Mouse (Mus musculus) megakaryocyte, embryonic 14.5 days (primary cell): ENCODE results near the gene Slc39a1. TPM values are rescaled to one million over a fixed set of nuclear protein-coding genes. Genes with fewer than 3 reads are reported as not detected.
"Not testable (repeated sequence)": the region's sequence is repeated elsewhere in the genome, so short reads cannot be mapped to it uniquely, and the experiment has no call there.

ENCODE experiments used
- H3K27me3 ChIP-seq: replicated peaks from 2 replicates; pipeline ENCODE3; 2012; ENCODE audit warnings: inconsistent platforms
- H3K36me3 ChIP-seq: replicated peaks from 2 replicates; pipeline ENCODE3; 2012; ENCODE audit warnings: low read length, inconsistent platforms, mixed read lengths
- H3K4me1 ChIP-seq: 2 replicates; pipeline ENCODE4 v1.6.1; 2012; ENCODE audit warnings: inconsistent platforms
- H3K4me3 ChIP-seq: replicated peaks from 2 replicates; pipeline ENCODE3; 2012; ENCODE audit warnings: moderate library complexity, mild to moderate bottlenecking, inconsistent platforms
- H3K9me3 ChIP-seq: 2 replicates; pipeline ENCODE4 v1.6.1; 2012; ENCODE audit warnings: inconsistent platforms
- FLI1 ChIP-seq: IDR thresholded peaks from 2 replicates; pipeline ENCODE4 v1.6.1; 2012; ENCODE audit warnings: low read length, inconsistent platforms, mixed read lengths
- GATA1 ChIP-seq: IDR thresholded peaks from 3 replicates; pipeline ENCODE4 v1.6.1; 2012; ENCODE audit warnings: mixed read lengths, low read length, inconsistent platforms, borderline replicate concordance
- polyA plus RNA-seq: library from polyadenylated mRNA; stranded (reverse); fragments of >175 nt; gene quantifications from 2 replicates; pipeline ENCODE4 v1.2.3, GENCODE M21; 2012; ENCODE audit warnings: low replicate concordance; ENCODE audit not compliant: insufficient read depth

Slc39a1 gene
- polyA plus RNA-seq, 1 experiment, result 22.8 TPM

DNA sequence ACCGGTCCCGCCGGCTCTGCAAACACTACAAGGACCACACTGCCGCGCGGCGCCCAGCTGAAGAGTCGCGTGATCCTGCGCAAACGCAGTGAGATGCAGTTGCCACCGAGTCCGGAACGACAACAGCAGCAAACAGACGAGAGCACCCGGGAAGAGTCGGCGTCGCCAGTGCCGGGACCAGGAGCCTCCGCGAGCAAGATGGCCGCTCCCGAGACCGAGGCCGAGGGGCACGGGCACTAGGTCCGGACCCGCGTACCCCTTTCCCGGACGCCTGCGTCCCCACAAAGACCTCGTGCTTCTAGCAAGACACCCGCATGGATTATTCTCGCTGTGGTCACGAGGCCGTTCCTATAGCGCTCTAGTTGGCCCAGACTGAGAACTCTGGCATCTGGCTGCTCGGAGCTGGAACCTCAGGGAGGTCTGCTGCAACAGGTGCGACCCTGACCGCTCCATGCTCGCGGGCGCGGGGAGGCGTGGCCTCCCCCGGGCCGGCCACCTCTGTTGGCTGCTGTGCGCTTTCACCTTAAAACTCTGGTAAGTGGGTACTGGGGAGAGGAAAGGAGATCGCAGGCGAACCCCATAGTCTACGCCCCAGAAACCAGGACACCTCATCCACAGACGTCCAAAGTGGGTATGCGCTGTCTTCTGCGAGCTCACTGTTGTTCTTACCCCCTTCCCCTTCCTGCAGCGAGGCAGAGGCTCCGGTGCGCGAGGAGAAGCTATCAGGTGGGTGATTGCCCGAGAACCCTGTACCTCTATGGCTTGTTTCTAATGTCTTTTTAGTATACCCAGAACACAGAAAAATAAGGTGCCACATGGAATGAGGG is 16.3 kb upstream of the Slc39a1 start, which contains the start of gene Jtb:
Gene Jtb (plus strand): TSS at position 91 of the 827 bp plus-strand sequence.
- Histone ChIP-seq H3K4me3 (peak within 1 kb of the TSS; percentile 96), H3K9me3 (no peaks in the 10 kb centered on the region), H3K27me3 (no peaks in the 10 kb centered on the region), H3K36me3 (peaks cover 30% of the 10 kb centered on the region), H3K4me1 (peaks cover 16% of the 10 kb centered on the region; the same call in 1 of the 2 replicates)
- TF ChIP-seq FLI1 (no peak), GATA1 (no peak)

GRCm38 (mm10) chr3:90241251-90241650 is 6.7 kb upstream of the Slc39a1 start:
- no peak overlapping the region for H3K4me3 ChIP-seq
- H3K36me3 ChIP-seq, result peaks cover 9% of the 10 kb centered on the region
- peaks cover 3% of the 10 kb centered on the region for H3K27me3 ChIP-seq
- TF ChIP-seq FLI1, result no peak
- no peak for TF ChIP-seq GATA1
- peaks cover 34% of the 10 kb centered on the region for H3K4me1 ChIP-seq
- no peaks in the 10 kb centered on the region for H3K9me3 ChIP-seq

DNA sequence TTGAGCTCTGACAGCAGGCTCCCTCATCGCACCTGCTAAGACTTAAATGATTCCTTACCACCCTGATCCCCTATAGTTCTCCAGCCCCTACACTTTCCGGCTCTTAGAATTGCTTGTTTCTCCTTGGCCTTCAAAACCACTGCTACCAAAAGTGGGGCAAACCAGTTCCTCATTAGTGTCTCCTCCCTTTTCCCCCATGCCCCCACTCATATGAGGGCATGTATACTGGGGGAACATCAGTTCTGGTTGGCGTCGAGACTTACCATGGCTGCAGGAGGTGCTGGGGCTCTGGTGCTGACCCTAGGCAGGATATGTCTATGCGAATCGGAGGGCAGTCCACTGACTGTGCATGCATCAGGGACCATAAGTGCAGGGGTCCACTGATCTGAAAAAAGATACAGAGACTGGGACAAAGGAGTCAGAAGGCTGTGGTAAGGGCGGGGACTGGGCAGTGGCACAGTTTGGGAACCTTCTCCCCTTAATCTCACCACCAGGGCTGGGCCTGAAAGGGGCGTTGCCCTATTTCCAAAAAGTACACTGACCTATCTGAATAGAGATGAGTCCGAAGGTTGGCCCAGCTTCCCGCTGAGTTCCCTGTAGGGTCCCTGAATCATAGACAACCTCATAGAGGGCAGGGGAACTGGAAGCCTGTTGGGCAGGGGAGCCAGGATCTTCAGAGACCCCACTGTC is 6.2 kb upstream of the Slc39a1 start:
- Histone ChIP-seq H3K4me3 (no peak overlapping the region), H3K27me3 (peaks cover 3% of the 10 kb centered on the region), H3K4me1 (peaks cover 39% of the 10 kb centered on the region), H3K9me3 (no peaks in the 10 kb centered on the region), H3K36me3 (peaks cover 5% of the 10 kb centered on the region)
- TF ChIP-seq GATA1 (no peak), FLI1 (no peak)

- no peak within 1 kb of the TSS for H3K4me3 ChIP-seq
- H3K4me1 ChIP-seq, result peaks cover 43% of the 10 kb centered on the region
- H3K27me3 ChIP-seq, result peaks cover 3% of the 10 kb centered on the region
- no peaks in the 10 kb centered on the region for H3K9me3 ChIP-seq
- no peaks in the 10 kb centered on the region for H3K36me3 ChIP-seq
- TF ChIP-seq GATA1 (no peak), FLI1 (no peak)
Measured at GRCm38 (mm10) chr3:90242984-90243775, 4.8 kb upstream of the Slc39a1 start, which contains the start of gene Creb3l4. Gene Creb3l4 (minus strand): TSS chr3:90243512.

- Histone ChIP-seq H3K27me3 (no peaks in the 10 kb centered on the region), H3K36me3 (peaks cover 11% of the 10 kb centered on the region), H3K9me3 (no peaks in the 10 kb centered on the region), H3K4me1 (peaks cover 56% of the 10 kb centered on the region), H3K4me3 (peak overlapping the region; percentile 33)
- TF ChIP-seq GATA1, result no peak
- TF ChIP-seq FLI1, result no peak
Measured at GRCm38 (mm10) chr3:90245406-90245805, 2.6 kb upstream of the Slc39a1 start.

DNA sequence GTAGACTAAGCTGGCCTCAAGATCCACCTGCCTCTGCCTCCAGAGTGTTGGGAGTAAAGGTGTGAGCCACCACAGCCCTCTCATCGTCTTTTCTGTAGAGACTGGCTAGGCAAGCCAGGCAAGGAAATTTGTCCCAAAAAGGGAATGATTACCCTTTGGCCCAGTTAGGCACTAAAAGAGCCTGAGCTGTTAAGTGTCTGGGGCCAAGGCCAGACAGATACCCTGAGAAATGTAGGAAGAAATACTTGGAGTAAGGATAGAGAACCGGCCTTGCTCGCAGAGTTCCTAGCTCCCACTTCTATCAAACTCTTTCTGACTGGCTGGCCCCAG is 377 bp upstream of the Slc39a1 start:
- Histone ChIP-seq H3K4me1 (peaks cover 57% of the 10 kb centered on the region), H3K4me3 (peak overlapping the region; percentile 98)
- TF ChIP-seq GATA1 (no peak), FLI1 (no peak)

DNA sequence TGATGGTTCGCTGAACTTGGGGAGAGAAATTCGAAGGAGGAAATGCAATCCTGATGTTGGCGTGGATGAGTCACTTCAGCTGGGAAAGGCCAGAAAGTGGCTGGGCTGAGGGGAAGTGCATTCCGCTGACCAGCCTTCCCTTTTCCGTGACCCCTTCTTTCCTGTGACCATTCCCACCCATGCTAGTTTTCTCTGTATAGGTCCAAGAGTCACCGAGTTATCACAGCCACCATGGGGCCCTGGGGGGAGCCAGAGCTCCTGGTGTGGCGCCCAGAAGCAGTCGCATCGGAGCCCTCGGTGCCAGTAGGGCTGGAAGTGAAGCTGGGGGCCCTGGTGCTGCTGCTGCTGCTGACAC is 751 bp downstream of the Slc39a1 start:
- H3K27me3 ChIP-seq, result no peaks in the 10 kb centered on the region
- H3K4me3 ChIP-seq, result peak overlapping the region; percentile 98
- peaks cover 53% of the 10 kb centered on the region for H3K4me1 ChIP-seq
- peaks cover 26% of the 10 kb centered on the region for H3K36me3 ChIP-seq
- no peaks in the 10 kb centered on the region for H3K9me3 ChIP-seq
- no peak for TF ChIP-seq FLI1
- no peak for TF ChIP-seq GATA1

More for the DNA sequence above, 377 bp upstream of the Slc39a1 start:
- peaks cover 26% of the 10 kb centered on the region for H3K36me3 ChIP-seq
- no peaks in the 10 kb centered on the region for H3K27me3 ChIP-seq
- no peaks in the 10 kb centered on the region for H3K9me3 ChIP-seq

DNA sequence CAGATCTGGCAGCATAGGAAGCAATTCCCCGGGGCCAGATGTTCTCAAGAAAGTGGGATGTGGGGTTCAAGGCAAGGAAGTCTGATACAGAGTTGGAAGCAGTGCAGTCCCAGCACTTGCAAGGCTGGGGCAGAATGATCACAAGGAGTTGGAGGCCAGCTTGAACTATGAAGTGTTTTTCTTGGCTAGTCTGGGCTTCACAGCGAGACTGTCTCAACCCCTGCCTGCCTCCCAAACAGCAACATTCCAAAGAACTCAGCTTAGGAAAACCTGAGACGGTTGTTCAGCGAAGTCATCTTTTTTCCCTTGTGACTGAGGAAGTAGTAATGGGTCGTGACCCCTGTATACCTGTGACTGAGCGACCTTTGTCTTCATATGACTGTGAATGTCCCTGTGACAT is 2.8 kb downstream of the Slc39a1 start:
- no peaks in the 10 kb centered on the region for H3K27me3 ChIP-seq
- TF ChIP-seq FLI1, result no peak
- no peak for TF ChIP-seq GATA1
- peaks cover 27% of the 10 kb centered on the region for H3K36me3 ChIP-seq
- H3K9me3 ChIP-seq, result no peaks in the 10 kb centered on the region
- peaks cover 49% of the 10 kb centered on the region for H3K4me1 ChIP-seq
- no peak overlapping the region for H3K4me3 ChIP-seq

GRCm38 (mm10) chr3:90251731-90252226 is 3.8 kb downstream of the Slc39a1 start:
- H3K27me3 ChIP-seq, H3K9me3 ChIP-seq, H3K4me3 ChIP-seq: not testable (repeated sequence)
- peaks cover 51% of the 10 kb centered on the region for H3K4me1 ChIP-seq
- peaks cover 37% of the 10 kb centered on the region for H3K36me3 ChIP-seq

DNA sequence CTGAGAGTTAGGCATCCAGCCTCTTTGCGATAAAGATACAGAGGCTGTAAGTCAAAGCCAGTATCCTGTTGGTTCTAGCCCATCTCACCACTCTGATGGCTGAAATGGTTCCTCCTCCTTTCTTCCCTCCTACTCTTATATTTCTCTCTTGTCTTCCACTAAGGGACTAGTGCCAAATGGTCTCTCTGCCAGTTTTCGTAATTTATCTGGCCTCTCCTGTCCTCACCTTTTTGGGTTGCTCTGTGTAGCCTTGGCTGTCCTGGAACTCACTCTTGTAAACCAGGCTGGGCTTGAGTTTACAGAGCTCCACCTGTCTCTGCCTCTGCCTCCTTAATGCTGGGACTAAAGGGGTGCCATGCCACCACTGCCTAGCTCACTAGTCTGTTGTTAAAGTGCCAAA is 4.7 kb downstream of the Slc39a1 start:
- H3K9me3 ChIP-seq, H3K4me3 ChIP-seq, H3K27me3 ChIP-seq: not testable (repeated sequence)
- Histone ChIP-seq H3K4me1 (peaks cover 55% of the 10 kb centered on the region), H3K36me3 (peaks cover 46% of the 10 kb centered on the region)

DNA sequence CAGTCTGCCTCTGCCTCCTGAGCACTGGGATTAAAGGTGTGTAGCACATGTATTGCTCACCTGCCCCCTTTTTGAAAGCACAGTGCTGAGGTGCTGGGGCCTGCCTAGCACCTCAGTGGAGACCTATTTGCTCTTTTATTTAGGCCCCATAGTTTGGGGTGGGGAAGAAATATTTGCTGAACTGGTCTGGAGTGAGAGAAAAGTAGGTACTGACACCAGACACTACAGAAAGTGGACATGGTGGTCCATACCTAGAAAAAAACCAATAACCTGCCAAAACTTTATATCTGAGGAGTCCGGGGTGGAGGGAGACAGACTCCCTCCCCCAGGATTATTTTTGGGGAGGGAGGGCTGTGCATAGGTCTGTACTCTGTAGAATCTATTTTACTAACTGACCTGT is 5.2 kb downstream of the Slc39a1 start:
- H3K4me1 ChIP-seq, result peaks cover 55% of the 10 kb centered on the region
- H3K4me3 ChIP-seq, H3K9me3 ChIP-seq, H3K27me3 ChIP-seq: not testable (repeated sequence)
- H3K36me3 ChIP-seq, result peaks cover 51% of the 10 kb centered on the region
